Mouse (Mus musculus): ENCODE measurements around the gene Olfr824.
"Not testable (repeated sequence)": the region's sequence is repeated elsewhere in the genome, so short reads cannot be mapped to it uniquely, and the experiment has no call there.

Olfr824 gene

DNA sequence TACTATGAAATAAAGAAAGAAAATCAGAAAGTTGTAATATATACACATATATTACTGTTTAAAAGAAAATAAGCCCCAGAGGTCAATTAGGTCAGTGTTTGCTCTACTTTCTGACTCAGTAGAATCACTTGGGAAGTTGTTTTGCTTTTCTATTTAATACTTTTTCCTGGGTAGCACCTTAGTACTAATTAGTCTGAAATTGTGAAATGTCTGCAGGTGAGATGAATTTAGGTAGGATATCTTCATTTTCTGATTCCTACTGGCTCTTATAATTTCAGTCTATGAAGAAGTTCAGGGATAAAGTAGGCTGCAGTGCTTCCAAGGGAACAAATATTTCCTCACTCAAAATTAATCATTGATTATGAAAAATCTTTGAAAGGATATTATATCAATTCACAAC lies at the start of gene Olfr824:
Gene Olfr824 (minus strand): TSS at position 101 of the 400 bp plus-strand sequence.
- not testable (repeated sequence) for DNase-seq (ENCODE audit: low spot score)

DNA sequence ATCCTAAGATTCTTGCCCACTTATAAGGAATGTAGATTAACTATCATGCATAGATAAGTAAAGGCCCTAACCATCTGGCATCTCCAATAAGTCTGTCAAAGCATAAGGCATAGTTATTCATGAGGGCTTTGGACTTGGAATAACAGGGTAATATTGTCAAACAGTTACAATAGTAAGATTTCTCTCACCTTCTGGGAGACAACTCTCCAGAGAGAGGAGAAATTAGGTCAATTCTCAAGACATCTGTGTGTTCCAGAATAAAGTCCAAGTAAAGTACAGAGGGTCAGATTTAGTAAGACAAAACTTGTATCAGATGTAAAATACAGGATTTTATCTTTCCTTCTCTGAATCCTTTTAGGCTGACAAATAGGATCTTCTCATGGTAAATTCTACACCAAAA lies 36.9 kb upstream of the Olfr824 start, which contains the start of gene Olfr825:
Gene Olfr825 (minus strand): TSS at position 101 of the 400 bp plus-strand sequence.
- DNase-seq (ENCODE audit: low spot score), result no peak

DNA sequence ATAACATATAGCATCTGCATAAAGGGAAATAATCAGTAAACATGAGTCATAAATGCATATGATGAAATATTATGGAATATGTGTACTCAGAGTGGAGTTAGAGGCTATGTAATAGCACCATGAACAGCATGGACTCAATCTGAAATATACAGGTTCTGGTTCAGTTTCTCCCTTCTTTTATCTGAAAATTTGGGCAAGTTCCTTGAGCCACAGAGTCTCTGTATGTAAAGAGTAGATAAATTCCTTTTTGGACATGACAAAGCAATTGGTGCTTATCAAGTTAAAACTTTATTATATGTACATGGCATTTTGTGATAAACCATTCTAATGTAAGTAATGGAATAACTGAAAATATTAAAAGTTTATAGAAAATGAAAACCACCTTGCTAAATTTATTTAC lies 35.4 kb upstream of the Olfr824 start:
- no peak for DNase-seq (ENCODE audit: low spot score)

DNA sequence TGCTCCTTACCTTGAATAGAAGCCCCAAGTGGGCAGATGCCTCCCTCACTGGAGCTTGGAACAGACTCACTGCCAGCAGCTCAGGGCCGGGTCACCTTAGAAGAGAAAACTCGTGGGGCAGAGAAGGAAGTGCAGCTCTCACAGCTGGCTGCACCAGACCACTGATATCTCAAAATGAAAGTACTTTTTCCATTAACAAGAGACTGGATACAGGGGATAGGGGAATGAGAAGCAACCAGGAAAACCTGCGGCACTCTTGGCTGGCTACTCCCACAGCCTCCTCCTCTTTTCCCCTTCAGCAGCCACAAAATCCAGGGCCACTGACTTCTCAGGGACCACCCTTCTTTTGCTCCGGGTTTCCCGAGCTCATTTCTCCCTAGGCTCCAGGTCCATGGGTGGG lies 14.3 kb upstream of the Olfr824 start:
- DNase-seq (ENCODE audit: low spot score), result no peak

DNA sequence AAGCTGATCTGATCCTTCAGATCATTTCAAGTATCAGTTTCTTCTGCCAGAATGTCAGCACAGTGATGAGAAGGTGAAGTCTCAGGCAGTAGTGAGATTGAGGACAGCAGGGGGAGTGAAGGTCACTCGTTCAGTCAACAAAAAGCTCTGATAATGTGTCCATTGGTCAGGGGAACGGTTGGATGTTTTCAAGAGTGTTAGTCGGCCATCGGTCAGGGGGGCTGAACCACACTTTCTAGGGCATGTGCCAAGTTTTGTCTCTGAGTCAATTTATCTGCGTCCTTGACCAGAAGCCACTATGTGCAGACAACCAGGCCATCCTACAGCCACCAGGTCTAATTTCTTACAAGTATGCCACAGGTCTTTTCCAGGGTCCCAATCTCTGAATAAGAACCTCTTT lies 12.7 kb upstream of the Olfr824 start:
- DNase-seq (ENCODE audit: low spot score), result not testable (repeated sequence)

DNA sequence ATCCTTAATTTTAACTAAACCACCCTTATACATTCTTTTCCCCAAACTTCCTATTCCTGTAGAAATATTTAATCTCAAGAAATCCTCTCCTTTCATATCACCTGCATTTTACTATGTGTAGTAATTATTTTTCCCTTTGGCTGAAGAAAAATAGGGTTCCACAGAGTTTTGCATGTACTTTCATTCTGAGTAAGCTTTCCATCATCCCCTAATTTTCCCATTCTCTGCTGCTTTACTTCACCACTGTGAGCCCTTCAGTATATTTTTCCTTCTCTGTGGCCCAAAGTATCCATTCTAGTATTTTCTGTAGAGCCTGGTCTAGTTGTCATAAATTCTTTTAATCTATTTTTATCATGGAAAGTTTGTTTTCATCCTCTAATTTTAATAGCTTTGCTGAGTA lies 5.0 kb upstream of the Olfr824 start:
- no peak for DNase-seq (ENCODE audit: low spot score)

DNA sequence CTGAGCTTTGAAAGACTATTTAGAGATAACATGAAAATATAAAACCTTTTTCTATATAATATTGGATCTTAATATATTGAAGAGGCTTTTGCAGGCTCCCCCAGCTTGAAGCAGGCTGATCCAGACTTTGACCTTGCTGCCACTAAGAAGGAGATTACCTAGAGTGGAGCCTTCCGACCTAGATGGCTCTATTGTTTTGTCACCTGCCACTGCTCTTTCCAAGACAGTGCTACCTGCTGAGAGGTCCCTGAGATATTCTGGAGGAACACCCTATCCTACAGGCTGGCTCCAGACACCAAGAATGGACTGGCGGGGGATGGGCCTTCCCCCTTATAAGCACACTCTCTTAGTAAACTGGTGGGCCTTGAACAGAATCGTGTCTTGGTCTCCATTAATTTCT lies 13.8 kb downstream of the Olfr824 start:
- not testable (repeated sequence) for DNase-seq (ENCODE audit: low spot score)

DNA sequence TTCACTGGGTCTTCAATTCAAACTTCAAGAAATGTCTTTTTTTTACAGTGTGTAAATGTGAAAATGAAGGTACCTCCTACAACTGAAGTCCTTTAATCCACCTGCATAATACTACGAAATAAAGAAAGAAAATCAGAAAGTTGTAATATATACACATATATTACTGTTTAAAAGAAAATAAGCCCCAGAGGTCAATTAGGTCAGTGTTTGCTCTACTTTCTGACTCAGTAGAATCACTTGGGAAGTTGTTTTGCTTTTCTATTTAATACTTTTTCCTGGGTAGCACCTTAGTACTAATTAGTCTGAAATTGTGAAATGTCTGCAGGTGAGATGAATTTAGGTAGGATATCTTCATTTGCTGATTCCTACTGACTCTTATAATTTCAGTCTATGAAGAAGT lies 14.5 kb downstream of the Olfr824 start, which contains the start of gene Olfr823:
Gene Olfr823 (minus strand): TSS at position 101 of the 400 bp plus-strand sequence.
- DNase-seq (ENCODE audit: low spot score), result not testable (repeated sequence)

DNA sequence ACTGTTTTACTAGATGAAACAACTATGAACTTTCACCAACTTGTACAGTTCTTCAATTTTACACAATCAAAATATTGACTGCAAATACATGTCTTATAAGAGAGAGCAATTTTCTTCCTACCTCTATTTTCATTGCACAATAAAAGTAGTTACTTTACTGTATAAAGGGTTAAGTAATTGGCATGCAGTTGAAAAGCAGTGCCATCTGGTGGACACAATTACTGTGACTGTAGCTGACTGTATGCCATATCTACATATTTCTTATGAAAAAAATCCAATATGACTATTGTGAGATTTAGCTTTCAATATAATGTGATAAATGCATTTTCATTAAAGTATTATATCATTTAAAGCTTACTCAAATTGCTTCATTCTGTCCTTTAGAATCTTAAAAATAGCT lies 33.7 kb downstream of the Olfr824 start:
- no peak for DNase-seq (ENCODE audit: low spot score)

DNA sequence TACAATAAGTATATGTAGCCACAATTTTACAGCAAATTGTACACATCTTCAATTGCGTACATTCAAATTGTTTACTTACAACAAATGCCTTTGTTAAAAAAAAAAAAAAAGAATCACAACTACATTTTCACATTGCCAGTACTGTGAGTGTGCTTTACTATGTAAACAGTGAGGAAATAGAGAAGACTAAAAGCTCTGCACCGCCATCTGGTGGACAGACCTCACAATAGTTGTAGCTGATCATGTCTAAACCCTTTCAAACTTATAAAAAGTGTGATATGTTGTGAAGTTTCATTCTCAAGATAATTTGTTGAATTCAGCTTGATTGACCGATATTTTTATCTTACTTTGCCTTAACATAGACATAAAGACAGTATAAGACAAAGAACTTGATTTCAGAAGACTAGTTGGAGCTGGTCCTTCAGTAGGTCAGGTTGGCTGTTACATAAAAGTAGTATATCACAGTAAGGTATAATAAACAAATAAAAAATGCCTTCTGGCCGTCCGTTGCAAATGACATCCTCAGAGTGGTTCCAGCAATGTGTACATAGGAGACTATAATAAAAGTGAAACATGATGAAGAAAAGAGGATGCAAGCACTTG lies 36.9 kb downstream of the Olfr824 start:
- DNase-seq (ENCODE audit: low spot score), result no peak

All from spleen, adult 12 weeks (tissue).